Mouse (Mus musculus) erythroblast, embryonic 14.5 days (primary cell): Measurements from ENCODE around the gene N4bp1. TPM values are rescaled to one million over a fixed set of nuclear protein-coding genes. Genes with fewer than 3 reads are reported as not detected.

Experiments used
- H3K27me3 ChIP-seq: 2 replicates; pipeline ENCODE4 v1.6.1; 2012; ENCODE audit warnings: inconsistent platforms; ENCODE audit not compliant: control insufficient read depth
- H3K36me3 ChIP-seq: 2 replicates; pipeline ENCODE4 v1.6.1; 2012; ENCODE audit warnings: mild to moderate bottlenecking, inconsistent platforms; ENCODE audit not compliant: control insufficient read depth
- H3K4me1 ChIP-seq: 2 replicates; pipeline ENCODE4 v1.6.1; 2012; ENCODE audit warnings: inconsistent platforms; ENCODE audit not compliant: control insufficient read depth
- H3K4me3 ChIP-seq: replicated peaks from 2 replicates; pipeline ENCODE3; 2012; ENCODE audit warnings: moderate library complexity, mild to moderate bottlenecking, inconsistent platforms
- H3K9me3 ChIP-seq: 2 replicates; pipeline ENCODE4 v1.6.1; 2012; ENCODE audit warnings: low read length, inconsistent platforms, mixed read lengths; ENCODE audit not compliant: control insufficient read depth
- GATA1 ChIP-seq: IDR thresholded peaks from 2 replicates; pipeline ENCODE4 v1.6.1; 2012; ENCODE audit warnings: low read length, inconsistent platforms, mixed read lengths
- TAL1 ChIP-seq: IDR thresholded peaks from 3 replicates; pipeline ENCODE4 v1.6.1; 2012; ENCODE audit warnings: low read length, inconsistent platforms, mixed read lengths
- polyA plus RNA-seq: library from polyadenylated mRNA; stranded (reverse); fragments of >175 nt; gene quantifications from 2 replicates; pipeline ENCODE4 v1.2.3, GENCODE M21; 2012

N4bp1 gene
- polyA plus RNA-seq, 1 experiment = 0.37 TPM

DNA sequence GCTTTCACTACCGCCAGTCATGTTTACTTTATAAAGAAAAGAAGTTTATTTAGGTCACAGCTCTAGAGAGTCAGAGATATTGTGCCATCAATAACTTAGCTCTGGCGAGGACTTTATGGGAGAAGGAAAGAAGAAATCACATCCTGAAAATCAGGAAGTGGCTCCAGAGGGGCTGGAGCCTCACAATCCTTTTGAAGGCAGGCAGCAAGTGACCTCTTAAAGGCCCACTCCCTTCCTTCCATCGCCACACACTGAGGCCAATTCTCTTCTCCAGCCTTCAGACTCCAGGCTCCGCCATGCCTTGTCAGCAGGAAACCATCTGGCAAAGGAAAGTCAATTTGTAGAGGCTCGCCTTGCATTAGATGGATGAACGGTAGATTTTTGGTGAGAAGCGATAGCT is 35.4 kb upstream of the N4bp1 start:
- no peak for TF ChIP-seq TAL1
- no peak for TF ChIP-seq GATA1
- H3K4me3 ChIP-seq = no peak overlapping the region
- no peaks in the 10 kb centered on the region for H3K36me3 ChIP-seq
- no peaks in the 10 kb centered on the region; the same call in 1 of the 2 replicates for H3K27me3 ChIP-seq
- H3K4me1 ChIP-seq = no peaks in the 10 kb centered on the region
- no peaks in the 10 kb centered on the region for H3K9me3 ChIP-seq

- Histone ChIP-seq H3K4me3 (no peak overlapping the region), H3K9me3 (no peaks in the 10 kb centered on the region), H3K36me3 (no peaks in the 10 kb centered on the region), H3K4me1 (no peaks in the 10 kb centered on the region), H3K27me3 (no peaks in the 10 kb centered on the region; the same call in 1 of the 2 replicates)
- TF ChIP-seq GATA1 = no peak
- TF ChIP-seq TAL1 = no peak
Measured at GRCm38 (mm10) chr8:86920024-86920423, 35.0 kb upstream of the N4bp1 start.

GRCm38 (mm10) chr8:86919262-86919661 is 34.2 kb upstream of the N4bp1 start:
- no peaks in the 10 kb centered on the region; the same call in 1 of the 2 replicates for H3K27me3 ChIP-seq
- H3K9me3 ChIP-seq = no peaks in the 10 kb centered on the region
- H3K4me3 ChIP-seq = no peak overlapping the region
- H3K36me3 ChIP-seq = no peaks in the 10 kb centered on the region
- no peak for TF ChIP-seq GATA1
- no peak for TF ChIP-seq TAL1
- H3K4me1 ChIP-seq = no peaks in the 10 kb centered on the region

DNA sequence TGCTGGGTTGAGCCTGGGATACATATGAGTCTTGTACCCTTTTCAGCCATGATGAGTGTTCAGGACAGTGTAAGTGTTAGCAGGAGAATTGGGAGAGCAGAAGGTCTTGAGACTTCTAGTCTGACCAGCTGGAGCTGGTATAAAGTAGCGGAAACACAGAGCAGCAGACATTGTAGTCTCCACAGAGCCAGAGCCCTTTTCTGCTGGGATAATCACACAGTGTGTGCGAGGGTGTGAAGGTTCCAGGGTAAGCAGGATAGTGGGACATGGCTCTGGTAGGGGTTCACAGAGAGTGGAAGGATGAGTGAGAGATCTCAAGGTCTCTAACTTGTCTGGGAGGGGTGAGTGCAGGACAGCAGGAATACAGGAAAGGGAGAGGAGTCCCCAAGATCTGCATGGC is 33.0 kb upstream of the N4bp1 start:
- no peak overlapping the region for H3K4me3 ChIP-seq
- no peaks in the 10 kb centered on the region; the same call in 1 of the 2 replicates for H3K27me3 ChIP-seq
- H3K4me1 ChIP-seq = no peaks in the 10 kb centered on the region
- no peaks in the 10 kb centered on the region for H3K9me3 ChIP-seq
- H3K36me3 ChIP-seq = no peaks in the 10 kb centered on the region
- TF ChIP-seq GATA1 (no peak), TAL1 (no peak)

GRCm38 (mm10) chr8:86917689-86918088 is 32.6 kb upstream of the N4bp1 start:
- no peaks in the 10 kb centered on the region for H3K9me3 ChIP-seq
- H3K4me1 ChIP-seq = no peaks in the 10 kb centered on the region
- no peak for TF ChIP-seq GATA1
- no peak for TF ChIP-seq TAL1
- no peaks in the 10 kb centered on the region for H3K36me3 ChIP-seq
- H3K27me3 ChIP-seq = no peaks in the 10 kb centered on the region; the same call in 1 of the 2 replicates
- H3K4me3 ChIP-seq = no peak overlapping the region

DNA sequence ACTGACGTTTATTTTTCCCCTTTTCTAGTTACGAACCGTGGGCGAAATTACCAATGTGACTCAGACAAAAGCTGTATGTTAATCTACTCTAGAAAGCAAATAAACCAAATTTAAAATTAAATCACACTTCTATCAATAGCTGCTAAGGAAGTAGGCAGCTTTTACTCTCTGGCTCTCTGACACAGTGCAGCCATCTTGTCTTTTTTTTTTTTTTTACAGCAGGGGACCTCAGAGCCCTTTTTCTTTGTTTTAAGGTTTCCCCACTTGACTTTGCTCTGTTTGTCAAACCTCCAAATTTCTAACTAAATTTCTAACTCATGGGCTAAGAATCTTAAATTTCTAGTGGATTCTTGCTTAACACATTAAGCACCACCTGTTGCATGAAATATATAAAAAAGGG is 31.3 kb upstream of the N4bp1 start:
- Histone ChIP-seq H3K9me3 (no peaks in the 10 kb centered on the region), H3K36me3 (no peaks in the 10 kb centered on the region), H3K4me3 (no peak overlapping the region), H3K27me3 (no peaks in the 10 kb centered on the region; the same call in 1 of the 2 replicates), H3K4me1 (no peaks in the 10 kb centered on the region)
- TF ChIP-seq TAL1 = no peak
- no peak for TF ChIP-seq GATA1

DNA sequence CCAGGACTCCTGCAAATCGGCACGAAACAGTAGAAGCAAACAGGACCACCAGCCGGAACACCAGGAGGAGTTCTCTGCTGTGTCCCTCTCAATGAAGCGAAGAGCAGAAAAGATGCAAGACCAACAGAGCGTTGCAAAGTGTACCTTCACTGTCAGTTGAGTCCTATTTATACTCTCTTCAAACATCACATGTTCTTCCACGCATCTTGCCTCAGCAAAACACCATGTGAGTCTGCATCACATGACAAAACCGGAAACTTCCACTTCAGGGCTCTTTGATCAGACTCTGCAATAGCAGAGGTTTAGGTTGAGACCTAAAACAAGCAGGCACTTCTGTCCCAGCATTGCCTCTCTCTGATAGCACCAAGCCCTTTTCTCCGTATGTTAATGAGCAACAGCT is 26.1 kb upstream of the N4bp1 start:
- no peak overlapping the region for H3K4me3 ChIP-seq
- H3K9me3 ChIP-seq = peaks cover 2% of the 10 kb centered on the region; the same call in 1 of the 2 replicates
- H3K27me3 ChIP-seq = peaks cover 2% of the 10 kb centered on the region; the same call in 1 of the 2 replicates
- H3K4me1 ChIP-seq = no peaks in the 10 kb centered on the region
- no peaks in the 10 kb centered on the region for H3K36me3 ChIP-seq
- TF ChIP-seq TAL1 (no peak), GATA1 (no peak)

DNA sequence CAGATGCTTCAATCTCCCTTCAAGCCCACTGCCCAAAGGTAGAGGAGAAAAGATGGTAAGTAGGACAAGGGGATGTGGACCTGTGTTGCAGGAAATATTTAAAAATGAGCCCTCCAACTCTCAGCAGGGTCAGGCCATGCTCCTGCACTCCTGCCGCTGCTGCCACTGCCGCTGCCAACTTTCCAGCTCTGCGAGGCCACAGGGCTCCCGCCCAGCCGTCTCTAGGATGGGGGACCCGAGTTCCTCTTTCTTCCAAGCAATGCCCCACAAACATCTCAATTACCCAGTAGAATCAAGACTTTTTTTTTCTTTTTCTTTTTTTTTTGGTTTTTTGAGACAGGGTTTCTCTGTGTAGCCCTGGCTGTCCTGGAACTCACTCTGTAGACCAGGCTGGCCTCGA is 25.2 kb upstream of the N4bp1 start:
- Histone ChIP-seq H3K4me1 (no peaks in the 10 kb centered on the region), H3K4me3 (no peak overlapping the region), H3K9me3 (peaks cover 2% of the 10 kb centered on the region; the same call in 1 of the 2 replicates), H3K27me3 (peaks cover 2% of the 10 kb centered on the region; the same call in 1 of the 2 replicates), H3K36me3 (no peaks in the 10 kb centered on the region)
- TF ChIP-seq GATA1 = no peak
- TF ChIP-seq TAL1 = no peak

DNA sequence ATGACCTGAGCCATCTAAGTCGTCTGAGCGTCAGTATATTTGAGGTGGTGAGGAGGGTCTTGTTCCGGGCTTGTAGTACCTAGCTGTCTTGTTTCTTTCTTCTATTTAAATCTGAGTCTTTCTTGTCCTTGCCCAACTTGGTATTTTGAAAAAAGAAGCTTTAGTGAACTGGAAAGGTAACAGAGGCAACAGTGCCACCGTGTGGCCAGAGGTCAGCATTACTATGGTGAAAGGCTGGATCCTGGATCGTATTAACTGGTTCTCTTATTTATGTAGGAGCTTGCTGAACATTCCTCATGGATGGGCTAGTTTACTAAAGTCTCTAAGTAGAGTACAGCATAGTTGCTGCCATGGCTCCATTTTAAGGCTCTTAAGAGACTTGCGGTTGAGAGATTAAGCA is 23.5 kb upstream of the N4bp1 start:
- peaks cover 2% of the 10 kb centered on the region; the same call in 1 of the 2 replicates for H3K9me3 ChIP-seq
- no peak overlapping the region for H3K4me3 ChIP-seq
- H3K36me3 ChIP-seq = no peaks in the 10 kb centered on the region
- no peaks in the 10 kb centered on the region for H3K4me1 ChIP-seq
- TF ChIP-seq GATA1 (no peak), TAL1 (no peak)
- H3K27me3 ChIP-seq = peaks cover 2% of the 10 kb centered on the region; the same call in 1 of the 2 replicates

GRCm38 (mm10) chr8:86904911-86905310 is 19.9 kb upstream of the N4bp1 start:
- no peak for TF ChIP-seq GATA1
- TF ChIP-seq TAL1 = no peak
- Histone ChIP-seq H3K9me3 (peaks cover 2% of the 10 kb centered on the region; the same call in 1 of the 2 replicates), H3K4me1 (no peaks in the 10 kb centered on the region), H3K4me3 (no peak overlapping the region), H3K27me3 (peaks cover 5% of the 10 kb centered on the region), H3K36me3 (no peaks in the 10 kb centered on the region)
